Mouse (Mus musculus) E14TG2a.4 (cell line): ENCODE measurements around the gene Hdgf.

Experiments used
- CTCF ChIP-seq: conservative IDR thresholded peaks from 2 replicates; pipeline ENCODE4 v1.5.1; 2014; ENCODE audit warnings: low read length
- NANOG ChIP-seq: IDR thresholded peaks from 2 replicates; pipeline ENCODE4 v1.6.1; 2014; ENCODE audit warnings: borderline replicate concordance, low read length, mixed read lengths
- POU5F1 ChIP-seq: IDR thresholded peaks from 2 replicates; pipeline ENCODE4 v1.6.1; 2014; ENCODE audit warnings: low read length, borderline replicate concordance

DNA sequence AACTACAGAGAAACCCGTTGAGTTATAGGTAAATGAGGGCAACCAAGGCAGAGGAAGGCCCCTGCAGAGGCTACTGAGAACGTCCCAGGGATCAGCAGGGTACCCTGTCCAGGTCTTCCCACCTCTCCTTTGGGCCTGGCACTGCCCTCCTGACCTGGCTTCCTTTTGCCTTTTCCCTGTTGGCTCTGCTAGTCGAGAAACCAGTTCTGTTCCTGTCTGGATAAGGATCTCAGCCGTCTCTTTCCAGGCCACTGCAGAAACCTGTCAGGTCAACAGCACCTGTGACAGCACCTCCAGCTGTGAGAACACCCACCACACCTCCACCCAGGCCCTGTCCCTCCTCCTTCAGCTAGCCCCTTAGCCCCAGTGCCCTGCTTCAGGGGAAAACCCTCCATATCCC, 52.4 kb downstream of the Hdgf start:
- TF ChIP-seq CTCF, result no peak
- no peak for TF ChIP-seq POU5F1
- TF ChIP-seq NANOG, result no peak
